Mouse (Mus musculus) neural tube, embryonic 15.5 days (tissue): ENCODE data around the gene Zfp219. TPM values are rescaled to one million over a fixed set of nuclear protein-coding genes. Genes with fewer than 3 reads are reported as not detected.

Experiments used
- ATAC-seq: fragments of 200-750 bp; cut with Nextera tagmentation; 2 replicates; pipeline ENCODE4 v1.8.0; 2017; ENCODE audit warnings: mild to moderate bottlenecking, moderate TSS enrichment, moderate library complexity; ENCODE audit not compliant: low FRiP score
- H3K27ac ChIP-seq: fragments of 300-500 bp; sonication (generic); replicated peaks from 2 replicates; pipeline ENCODE4 v1.5.1; 2015; ENCODE audit warnings: mild to moderate bottlenecking, inconsistent platforms
- H3K27me3 ChIP-seq: fragments of 300-500 bp; sonication (generic); replicated peaks from 2 replicates; pipeline ENCODE4 v1.6.1; 2015; ENCODE audit warnings: inconsistent platforms
- H3K36me3 ChIP-seq: fragments of 300-500 bp; sonication (generic); 2 replicates; pipeline ENCODE4 v1.6.1; 2015; ENCODE audit warnings: inconsistent platforms
- H3K4me1 ChIP-seq: fragments of 300-500 bp; sonication (generic); 2 replicates; pipeline ENCODE4 v1.6.1; 2015; ENCODE audit warnings: inconsistent platforms
- H3K4me2 ChIP-seq: fragments of 300-500 bp; sonication (generic); 2 replicates; pipeline ENCODE4 v1.6.1; 2015; ENCODE audit warnings: inconsistent platforms, mild to moderate bottlenecking, moderate library complexity
- H3K4me3 ChIP-seq: fragments of 300-500 bp; sonication (generic); replicated peaks from 2 replicates; pipeline ENCODE4 v1.5.1; 2015; ENCODE audit warnings: mild to moderate bottlenecking, inconsistent platforms
- H3K9ac ChIP-seq: fragments of 300-500 bp; sonication (generic); replicated peaks from 2 replicates; pipeline ENCODE4 v1.6.1; 2015; ENCODE audit warnings: mild to moderate bottlenecking, inconsistent platforms
- H3K9me3 ChIP-seq: fragments of 300-500 bp; sonication (generic); replicated peaks from 2 replicates; pipeline ENCODE4 v1.6.1; 2016; ENCODE audit warnings: inconsistent platforms
- WGBS: fragments of 180-500 bp; shearing (Covaris S2); methylation state at CpG from one replicate; pipeline ENCODE4 v1.1.7; 2015; ENCODE audit warnings: mixed read lengths; 5-methylcytosine and 5-hydroxymethylcytosine counted together
- polyA plus RNA-seq: library from polyadenylated mRNA; unstranded; fragments of >200 nt; fragmentation: Nextera tagmentation; extraction: Ambion mirVana; gene quantifications from 2 replicates; pipeline ENCODE4 v1.2.1, GENCODE M21; 2015

Gene Zfp219
- polyA plus RNA-seq, 1 experiment from 2014 or later = 25.3 TPM

GRCm38 (mm10) chr14:52009841-52010240, 10.7 kb downstream of the Zfp219 start:
- H3K27ac ChIP-seq = peak overlapping the region; percentile 94
- WGBS = 44% methylated on average over 6 of the region's 6 CpGs
- ATAC-seq = no peak
- H3K9me3 ChIP-seq = no peaks in the 10 kb centered on the region
- peak overlapping the region; percentile 12 for H3K9ac ChIP-seq
- H3K36me3 ChIP-seq = peaks cover 38% of the 10 kb centered on the region
- H3K4me2 ChIP-seq = peak overlapping the region; percentile 54
- peak overlapping the region; percentile 25 for H3K4me3 ChIP-seq
- no peaks in the 10 kb centered on the region for H3K27me3 ChIP-seq
- peaks cover 73% of the 10 kb centered on the region for H3K4me1 ChIP-seq

DNA sequence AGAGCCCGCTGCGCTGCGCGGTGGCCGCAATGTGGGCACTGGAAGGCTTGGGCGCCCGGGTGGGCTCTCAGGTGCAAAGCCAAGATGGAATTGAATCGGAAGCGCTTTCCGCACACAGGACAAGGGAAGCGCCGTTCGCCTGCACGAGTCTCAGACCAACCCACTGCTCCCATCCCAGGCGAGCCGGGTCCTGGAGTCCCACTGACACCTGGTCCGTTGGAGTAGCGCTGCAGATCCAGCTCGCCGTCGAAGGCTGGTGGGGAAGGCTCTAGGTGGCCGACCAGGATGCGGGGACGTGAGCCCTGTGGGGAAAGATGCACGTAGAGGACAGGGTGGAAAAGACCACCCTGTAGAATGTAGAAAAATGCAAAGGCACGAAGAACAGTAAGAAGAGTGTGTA, 11.2 kb downstream of the Zfp219 start:
- Histone ChIP-seq H3K9me3 (no peaks in the 10 kb centered on the region), H3K4me1 (peaks cover 77% of the 10 kb centered on the region), H3K36me3 (peaks cover 38% of the 10 kb centered on the region), H3K27me3 (no peaks in the 10 kb centered on the region), H3K4me2 (peak overlapping the region; percentile 54), H3K9ac (peak overlapping the region; percentile 32; the same call in 1 of the 2 replicates), H3K4me3 (peak overlapping the region; percentile 25), H3K27ac (peak overlapping the region; percentile 63)
- ATAC-seq = no peak
- WGBS = 45% methylated on average over 26 of the region's 26 CpGs

GRCm38 (mm10) chr14:52008321-52009203, 12.0 kb downstream of the Zfp219 start:
- Histone ChIP-seq H3K9ac (peak overlapping the region; percentile 34; the same call in 1 of the 2 replicates), H3K9me3 (no peaks in the 10 kb centered on the region), H3K27ac (peak overlapping the region; percentile 63), H3K4me1 (peaks cover 82% of the 10 kb centered on the region), H3K27me3 (no peaks in the 10 kb centered on the region), H3K4me3 (peak overlapping the region; percentile 25), H3K4me2 (peak overlapping the region; percentile 54), H3K36me3 (peaks cover 38% of the 10 kb centered on the region)
- 56% methylated on average over 38 of the region's 38 CpGs for WGBS
- ATAC-seq = peak; percentile 12; the same call in 1 of the 2 replicates

DNA sequence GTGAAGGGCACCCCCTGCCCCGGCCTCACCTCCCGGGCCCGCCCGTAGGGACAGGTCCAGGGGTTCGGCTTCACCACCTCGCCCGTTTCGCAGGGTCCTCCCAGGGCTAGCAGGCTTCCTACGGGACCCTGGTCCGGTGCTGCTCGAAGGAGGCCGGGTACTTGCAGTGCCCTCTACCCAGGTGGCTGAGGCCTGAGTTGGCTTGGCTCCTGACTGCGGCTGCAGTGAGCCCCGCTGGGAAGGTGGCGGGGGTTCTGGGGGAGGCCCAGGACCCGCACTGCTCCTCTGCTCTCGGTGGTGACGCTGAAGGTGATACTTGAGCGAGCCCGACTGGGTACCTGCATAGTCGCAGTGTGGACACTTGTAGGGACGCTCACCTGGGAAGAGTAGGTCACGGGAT, 13.8 kb downstream of the Zfp219 start:
- Histone ChIP-seq H3K4me2 (no peak overlapping the region), H3K27me3 (no peaks in the 10 kb centered on the region), H3K36me3 (peaks cover 55% of the 10 kb centered on the region), H3K4me1 (peaks cover 71% of the 10 kb centered on the region), H3K9me3 (no peaks in the 10 kb centered on the region), H3K9ac (no peak overlapping the region), H3K27ac (no peak overlapping the region), H3K4me3 (no peak overlapping the region)
- WGBS = 93% methylated on average over 23 of the region's 23 CpGs
- no peak for ATAC-seq

DNA sequence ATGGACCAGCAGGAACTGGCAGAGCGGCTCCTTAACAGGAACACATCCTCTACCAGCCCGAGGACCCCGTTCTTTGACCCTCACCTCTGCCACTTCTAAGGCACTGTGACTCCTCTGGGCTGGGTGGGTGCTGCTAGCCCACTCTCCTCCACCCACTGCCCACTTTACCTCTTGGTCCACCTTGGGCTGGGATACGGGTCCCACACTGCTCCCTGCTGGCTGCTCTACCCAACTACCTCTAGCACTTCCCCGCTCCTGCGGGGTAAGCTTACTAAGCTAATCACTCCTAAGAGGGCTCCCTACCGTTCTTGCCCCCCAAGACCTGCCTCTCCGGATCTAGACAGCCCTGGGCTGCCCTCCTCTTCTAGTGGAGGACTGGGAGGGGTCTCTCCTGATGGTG, 14.3 kb downstream of the Zfp219 start:
- H3K4me1 ChIP-seq = peaks cover 66% of the 10 kb centered on the region
- peaks cover 57% of the 10 kb centered on the region for H3K36me3 ChIP-seq
- no peak overlapping the region for H3K9ac ChIP-seq
- H3K9me3 ChIP-seq = no peaks in the 10 kb centered on the region
- ATAC-seq = no peak
- no peaks in the 10 kb centered on the region for H3K27me3 ChIP-seq
- H3K4me2 ChIP-seq = no peak overlapping the region
- H3K27ac ChIP-seq = no peak overlapping the region
- 80% methylated on average over 8 of the region's 8 CpGs for WGBS
- H3K4me3 ChIP-seq = no peak overlapping the region

GRCm38 (mm10) chr14:52005616-52006015, 14.9 kb downstream of the Zfp219 start:
- H3K4me3 ChIP-seq = no peak overlapping the region
- WGBS = 78% methylated on average over 6 of the region's 6 CpGs
- ATAC-seq = no peak
- H3K4me1 ChIP-seq = peaks cover 59% of the 10 kb centered on the region
- no peak overlapping the region for H3K27ac ChIP-seq
- peaks cover 62% of the 10 kb centered on the region for H3K36me3 ChIP-seq
- no peaks in the 10 kb centered on the region for H3K9me3 ChIP-seq
- H3K9ac ChIP-seq = no peak overlapping the region
- no peak overlapping the region for H3K4me2 ChIP-seq
- no peaks in the 10 kb centered on the region for H3K27me3 ChIP-seq

GRCm38 (mm10) chr14:52005141-52005540, 15.4 kb downstream of the Zfp219 start:
- no peak overlapping the region for H3K4me3 ChIP-seq
- peaks cover 67% of the 10 kb centered on the region for H3K36me3 ChIP-seq
- WGBS = 68% methylated on average over 7 of the region's 7 CpGs
- H3K27me3 ChIP-seq = no peaks in the 10 kb centered on the region
- peaks cover 55% of the 10 kb centered on the region for H3K4me1 ChIP-seq
- peak overlapping the region; percentile 87 for H3K27ac ChIP-seq
- H3K9me3 ChIP-seq = no peaks in the 10 kb centered on the region
- H3K4me2 ChIP-seq = 0 out of 2 replicates have a peak overlapping the region, but pooled peaks have one; percentile 50
- no peak overlapping the region for H3K9ac ChIP-seq
- ATAC-seq = no peak

DNA sequence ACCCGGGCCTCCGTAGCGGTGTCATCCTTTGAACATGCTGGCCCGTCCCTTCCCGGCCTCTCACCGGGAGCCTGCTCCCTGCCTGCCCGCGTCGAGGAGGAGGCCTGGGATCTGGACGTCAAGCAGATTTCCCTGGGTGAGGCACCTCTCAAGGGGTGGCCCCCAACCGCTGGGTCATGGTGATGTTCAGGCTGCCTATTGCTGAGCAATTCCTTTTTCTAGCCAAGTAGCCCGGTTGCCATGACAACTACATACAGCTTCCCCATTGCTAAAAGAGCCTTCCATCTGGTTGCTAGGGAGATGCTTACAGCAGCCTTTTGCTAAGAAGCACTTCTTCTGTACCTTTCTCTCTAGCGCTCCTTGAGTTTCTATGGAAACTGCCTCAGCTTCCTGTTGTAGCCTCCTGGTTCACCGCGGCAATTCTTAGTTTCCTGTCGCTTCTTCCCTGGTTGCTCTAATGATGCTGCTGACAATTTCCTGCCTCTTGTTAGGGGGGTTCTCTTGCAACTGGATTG, 16.5 kb downstream of the Zfp219 start:
- Histone ChIP-seq H3K4me3 (peak overlapping the region; percentile 24), H3K4me1 (peaks cover 44% of the 10 kb centered on the region), H3K27me3 (no peaks in the 10 kb centered on the region), H3K27ac (peak overlapping the region; percentile 87), H3K4me2 (peak overlapping the region; percentile 50), H3K36me3 (peaks cover 74% of the 10 kb centered on the region), H3K9me3 (no peaks in the 10 kb centered on the region), H3K9ac (0 out of 2 replicates have a peak overlapping the region, but pooled peaks have one; percentile 28)
- 9% methylated on average over 16 of the region's 16 CpGs for WGBS
- peak; percentile 85 for ATAC-seq

DNA sequence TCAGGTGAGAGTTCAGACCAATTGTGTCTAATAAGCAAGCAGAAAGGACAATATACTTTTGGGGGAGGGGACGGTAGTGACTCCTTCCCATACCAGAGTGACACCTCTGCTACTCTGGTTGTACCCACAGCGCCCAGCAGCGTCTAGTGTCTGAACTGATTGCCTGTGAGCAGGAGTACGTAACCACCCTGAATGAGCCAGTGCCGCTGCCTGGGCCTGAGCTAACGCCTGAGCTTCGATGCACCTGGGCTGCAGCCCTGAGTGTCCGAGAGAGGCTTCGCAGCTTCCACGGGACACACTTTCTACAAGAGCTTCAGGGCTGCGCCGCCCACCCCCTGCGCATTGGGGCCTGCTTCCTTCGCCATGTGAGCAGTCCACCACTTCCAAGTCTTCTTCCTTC, 23.1 kb downstream of the Zfp219 start:
- Histone ChIP-seq H3K4me2 (no peak overlapping the region), H3K4me1 (no peaks in the 10 kb centered on the region), H3K4me3 (no peak overlapping the region), H3K9ac (no peak overlapping the region), H3K36me3 (peaks cover 90% of the 10 kb centered on the region), H3K9me3 (no peaks in the 10 kb centered on the region), H3K27ac (no peak overlapping the region), H3K27me3 (no peaks in the 10 kb centered on the region)
- 91% methylated on average over 14 of the region's 14 CpGs for WGBS
- ATAC-seq = no peak

- no peaks in the 10 kb centered on the region for H3K4me1 ChIP-seq
- H3K27ac ChIP-seq = no peak overlapping the region
- no peaks in the 10 kb centered on the region for H3K9me3 ChIP-seq
- peak; percentile 38; the same call in 1 of the 2 replicates for ATAC-seq
- no peak overlapping the region for H3K4me2 ChIP-seq
- no peak overlapping the region for H3K9ac ChIP-seq
- no peaks in the 10 kb centered on the region for H3K27me3 ChIP-seq
- no peak overlapping the region for H3K4me3 ChIP-seq
- WGBS = 56% methylated on average over 17 of the region's 17 CpGs
- H3K36me3 ChIP-seq = peaks cover 90% of the 10 kb centered on the region
These were observed 23.7 kb downstream of the Zfp219 start for GRCm38 (mm10) chr14:51996866-51997265.

DNA sequence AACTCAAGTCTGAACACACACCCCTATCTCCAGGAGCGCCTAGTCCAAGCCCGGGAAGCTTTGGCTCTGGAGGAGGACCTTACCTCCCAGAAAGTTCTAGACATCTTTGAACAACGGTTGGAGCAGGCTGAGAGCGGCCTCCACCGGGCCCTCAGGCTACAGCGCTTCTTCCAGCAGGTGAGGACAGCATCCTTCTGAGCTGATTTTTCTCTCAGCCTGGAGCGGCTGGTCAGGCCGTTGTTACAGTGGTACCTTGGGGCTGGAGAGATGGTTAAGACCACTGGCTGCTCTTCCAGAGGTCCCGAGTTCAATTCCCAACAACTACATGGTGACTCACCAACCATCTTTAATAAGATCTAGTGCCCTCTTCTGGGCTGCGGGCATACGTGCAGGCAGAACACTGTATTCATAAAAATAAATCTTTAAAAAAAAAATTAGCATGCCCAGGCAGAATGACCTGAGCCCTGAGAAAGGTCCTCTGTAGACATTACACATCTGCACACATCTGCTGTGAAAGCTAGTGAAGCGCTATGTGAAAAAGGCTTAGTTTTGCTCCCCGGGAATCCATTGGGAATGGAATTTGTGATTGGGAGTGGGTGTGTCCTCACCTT, 24.2 kb downstream of the Zfp219 start:
- Histone ChIP-seq H3K9me3 (no peaks in the 10 kb centered on the region), H3K27me3 (no peaks in the 10 kb centered on the region), H3K9ac (no peak overlapping the region), H3K36me3 (peaks cover 92% of the 10 kb centered on the region), H3K27ac (no peak overlapping the region), H3K4me3 (no peak overlapping the region), H3K4me1 (no peaks in the 10 kb centered on the region), H3K4me2 (no peak overlapping the region)
- 93% methylated on average over 13 of the region's 13 CpGs for WGBS
- no peak for ATAC-seq
